Mouse (Mus musculus) midbrain, postnatal 0 days (tissue): Measurements from ENCODE around the gene Sumo3. TPM values are rescaled to one million over a fixed set of nuclear protein-coding genes. Genes with fewer than 3 reads are reported as not detected.

Experiments
- ATAC-seq: fragments of 200-750 bp; cut with Nextera tagmentation; 2 replicates; pipeline ENCODE4 v1.8.0; 2017; ENCODE audit warnings: moderate number of reproducible peaks, mild to moderate bottlenecking, moderate TSS enrichment, moderate library complexity; ENCODE audit not compliant: low FRiP score
- DNase-seq: peaks from one replicate; pipeline ENCODE4 v3.0.0-alpha.2; 2015; ENCODE audit warnings: low spot score
- H3K27ac ChIP-seq: fragments of 300-500 bp; sonication (generic); 2 replicates; pipeline ENCODE4 v1.5.1; 2014; ENCODE audit warnings: low read depth, mild to moderate bottlenecking, low read length, mixed read lengths
- H3K27me3 ChIP-seq: fragments of 300-500 bp; sonication (generic); 2 replicates; pipeline ENCODE4 v1.6.1; 2014; ENCODE audit warnings: low read length, control low read depth, mixed read lengths; ENCODE audit not compliant: insufficient read depth
- H3K36me3 ChIP-seq: fragments of 300-500 bp; sonication (generic); 2 replicates; pipeline ENCODE4 v1.6.1; 2014; ENCODE audit warnings: low read length, control low read depth, mixed read lengths; ENCODE audit not compliant: insufficient read depth
- H3K4me1 ChIP-seq: fragments of 300-500 bp; sonication (generic); 2 replicates; pipeline ENCODE4 v1.6.1; 2014; ENCODE audit warnings: mild to moderate bottlenecking, control low read depth, antibody characterized with exemption, low read length, mixed read lengths; ENCODE audit not compliant: insufficient read depth
- H3K4me2 ChIP-seq: fragments of 300-500 bp; sonication (generic); 2 replicates; pipeline ENCODE4 v1.6.1; 2014; ENCODE audit warnings: low read depth, mild to moderate bottlenecking, low read length, mixed read lengths; ENCODE audit not compliant: poor library complexity, severe bottlenecking
- H3K4me3 ChIP-seq: fragments of 300-500 bp; sonication (generic); 2 replicates; pipeline ENCODE4 v1.5.1; 2014; ENCODE audit warnings: low read depth, mild to moderate bottlenecking, low read length, moderate library complexity
- H3K9ac ChIP-seq: fragments of 300-500 bp; sonication (generic); replicated peaks from 2 replicates; pipeline ENCODE4 v1.6.1; 2014; ENCODE audit warnings: mild to moderate bottlenecking, low read length, moderate library complexity, mixed read lengths; ENCODE audit not compliant: poor library complexity, severe bottlenecking
- H3K9me3 ChIP-seq: fragments of 300-500 bp; sonication (generic); 2 replicates; pipeline ENCODE4 v1.6.1; 2016; ENCODE audit warnings: low read length, control low read depth
- CTCF ChIP-seq: IDR thresholded peaks from 2 replicates; pipeline ENCODE4 v1.5.1; 2016; ENCODE audit warnings: antibody characterized with exemption, mild to moderate bottlenecking
- WGBS: fragments of 180-500 bp; shearing (Covaris S2); extraction: QIAGEN DNeasy Blood & Tissue Kit; methylation state at CpG from one replicate; pipeline ENCODE4 v1.1.7; 2014; 5-methylcytosine and 5-hydroxymethylcytosine counted together
- polyA plus RNA-seq: library from polyadenylated mRNA; unstranded; fragments of >200 nt; fragmentation: Nextera tagmentation; extraction: Ambion mirVana; gene quantifications from 2 replicates; pipeline ENCODE4 v1.2.1, GENCODE M21; 2015
- total RNA-seq: library from RNA; depleted of rRNA; stranded (reverse); fragments of >200 nt; gene quantifications from 2 replicates; pipeline ENCODE4 v1.2.3, GENCODE M21; 2014

The Sumo3 gene
- total and polyA plus RNA-seq, 2 experiments from 2014 or later: 167 to 385 TPM

DNA sequence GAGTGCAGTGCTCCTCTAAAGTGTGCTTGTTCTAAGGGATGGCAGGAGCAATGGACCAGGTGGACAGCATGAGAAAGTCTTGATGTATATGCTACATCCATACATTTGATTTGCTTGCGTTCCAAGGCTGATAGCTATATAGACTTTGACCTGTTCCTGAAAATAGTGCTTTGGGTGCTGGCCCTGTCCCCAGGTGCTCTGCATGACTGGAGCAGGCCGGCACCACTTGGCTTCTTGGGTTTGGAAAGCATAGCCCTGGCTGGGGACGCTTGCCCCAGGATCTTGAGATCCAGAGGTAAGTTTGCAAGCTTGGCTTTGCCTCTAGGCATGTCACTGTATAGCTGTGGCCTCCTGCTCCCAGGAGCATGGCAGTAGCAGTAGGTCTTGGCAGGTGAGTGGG lies 19.3 kb upstream of the Sumo3 start:
- Histone ChIP-seq H3K9ac (no peak overlapping the region), H3K4me2 (no peak overlapping the region), H3K9me3 (no peaks in the 10 kb centered on the region), H3K27me3 (no peaks in the 10 kb centered on the region), H3K4me1 (peaks cover 6% of the 10 kb centered on the region; the same call in 1 of the 2 replicates), H3K36me3 (peaks cover 20% of the 10 kb centered on the region), H3K27ac (no peak overlapping the region), H3K4me3 (no peak overlapping the region)
- no peak for TF ChIP-seq CTCF
- no peak for DNase-seq
- WGBS: 92% methylated on average over 3 of the region's 3 CpGs
- ATAC-seq: no peak

DNA sequence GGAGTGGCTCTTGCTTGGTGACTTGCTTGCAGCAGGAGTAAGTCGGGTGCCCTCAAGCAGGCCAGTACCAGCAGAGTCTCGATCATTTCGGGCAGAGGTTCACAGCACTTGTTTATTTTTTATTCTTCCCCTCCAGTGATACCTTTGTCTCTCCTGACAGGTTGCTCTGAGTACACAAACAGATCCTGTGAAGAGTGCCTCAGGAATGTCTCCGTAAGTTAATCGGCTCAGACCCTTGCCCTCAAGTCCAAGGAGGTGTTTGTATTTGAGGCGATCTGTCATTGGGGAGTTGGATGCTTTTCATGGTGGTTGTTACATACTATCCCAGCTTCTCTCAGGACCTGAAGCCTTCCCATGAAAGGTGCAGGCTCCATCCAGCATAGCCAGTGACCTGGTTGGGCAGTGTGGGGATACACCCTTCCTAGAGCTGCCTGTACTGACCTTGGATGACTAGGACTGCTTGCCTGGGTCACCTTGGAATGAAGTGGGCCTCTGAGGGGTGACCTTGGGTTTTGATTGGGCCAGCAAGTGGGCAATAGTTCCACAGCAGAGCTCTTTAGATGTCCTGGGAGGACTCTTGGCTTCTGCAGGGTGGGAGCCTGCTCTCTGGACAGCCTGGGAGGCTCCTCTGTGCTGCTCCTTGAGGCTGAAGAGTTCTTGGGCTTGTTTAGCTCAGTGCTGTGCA lies 18.7 kb upstream of the Sumo3 start:
- Histone ChIP-seq H3K9ac (no peak overlapping the region), H3K4me3 (no peak overlapping the region), H3K27ac (no peak overlapping the region), H3K36me3 (peaks cover 25% of the 10 kb centered on the region), H3K9me3 (no peaks in the 10 kb centered on the region), H3K27me3 (no peaks in the 10 kb centered on the region), H3K4me1 (peaks cover 6% of the 10 kb centered on the region; the same call in 1 of the 2 replicates), H3K4me2 (no peak overlapping the region)
- WGBS: 95% methylated on average over 6 of the region's 6 CpGs
- ATAC-seq (no peak), DNase-seq (no peak)
- no peak for TF ChIP-seq CTCF

DNA sequence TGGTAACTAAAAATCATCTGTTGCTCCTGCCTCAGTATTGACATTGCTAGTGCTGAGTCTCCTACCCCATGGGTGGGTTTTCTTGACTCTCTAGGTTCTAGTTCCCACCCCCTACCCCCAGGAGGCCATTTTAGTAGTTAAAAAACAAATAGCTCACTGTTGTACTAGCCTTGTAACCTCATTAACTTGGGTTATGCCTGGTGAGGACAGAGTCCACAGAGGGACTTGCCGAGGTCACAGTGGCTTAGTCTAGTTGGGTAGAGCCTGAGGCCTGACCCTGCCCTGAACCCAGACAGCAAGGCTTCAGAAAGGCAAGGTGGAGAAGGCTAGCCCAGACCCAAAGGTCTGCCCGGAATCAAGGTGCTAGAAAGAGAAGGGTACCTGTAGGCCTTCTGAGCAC lies 17.9 kb upstream of the Sumo3 start:
- H3K27ac ChIP-seq: no peak overlapping the region
- TF ChIP-seq CTCF: no peak

DNA sequence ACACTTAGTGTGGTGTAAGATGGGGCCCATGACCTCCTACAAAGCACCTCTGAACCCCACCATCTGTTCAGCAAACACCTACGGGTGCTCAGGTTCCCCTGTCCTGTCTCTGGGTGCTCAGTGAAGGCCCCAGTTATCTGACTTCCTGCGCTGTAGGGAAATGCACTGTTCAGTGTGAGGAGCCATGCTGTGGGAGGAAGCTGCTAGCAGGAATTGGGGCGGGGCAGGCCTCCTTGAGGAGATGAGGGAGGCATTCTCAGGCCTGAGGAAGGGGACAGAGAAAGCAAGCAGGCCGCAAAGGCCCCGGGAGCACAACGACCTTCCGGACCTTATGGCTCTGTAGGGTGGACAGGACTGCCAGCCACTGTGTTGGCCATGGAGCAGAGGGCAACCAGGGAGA lies 16.8 kb upstream of the Sumo3 start:
- TF ChIP-seq CTCF: no peak
- Histone ChIP-seq H3K36me3 (peaks cover 42% of the 10 kb centered on the region), H3K4me3 (no peak overlapping the region), H3K9ac (no peak overlapping the region), H3K27ac (no peak overlapping the region), H3K9me3 (no peaks in the 10 kb centered on the region), H3K4me2 (0 out of 2 replicates have a peak overlapping the region, but pooled peaks have one; percentile 9), H3K4me1 (no peaks in the 10 kb centered on the region), H3K27me3 (no peaks in the 10 kb centered on the region)
- DNase-seq (no peak), ATAC-seq (no peak)
- WGBS: 73% methylated on average over 7 of the region's 7 CpGs

More for the DNA sequence above, 17.9 kb upstream of the Sumo3 start:
- DNase-seq (no peak), ATAC-seq (no peak)
- 91% methylated on average over 2 of the region's 2 CpGs for WGBS
- Histone ChIP-seq H3K9me3 (no peaks in the 10 kb centered on the region), H3K9ac (no peak overlapping the region), H3K4me2 (no peak overlapping the region), H3K36me3 (peaks cover 32% of the 10 kb centered on the region), H3K4me1 (no peaks in the 10 kb centered on the region), H3K4me3 (no peak overlapping the region), H3K27me3 (no peaks in the 10 kb centered on the region)

DNA sequence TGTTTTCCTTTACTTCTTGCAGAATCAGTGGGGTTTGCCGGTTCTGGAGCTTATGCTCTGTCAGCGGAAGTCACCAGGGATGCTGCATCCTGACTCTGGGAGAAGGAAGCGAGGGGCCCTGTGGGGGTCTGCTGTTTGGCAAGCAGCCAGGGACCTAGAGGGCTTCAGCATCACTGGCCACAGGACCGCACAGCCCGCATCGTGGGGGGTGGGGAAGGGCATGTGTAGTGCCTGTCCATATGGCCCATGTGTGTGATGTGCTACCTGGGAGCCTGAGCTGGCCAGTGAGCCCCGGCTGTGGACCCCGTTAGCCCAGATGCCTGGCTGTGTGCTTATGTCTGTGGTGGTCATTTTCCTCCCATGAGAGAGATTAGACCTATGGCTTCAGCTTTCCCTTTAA lies 16.1 kb upstream of the Sumo3 start:
- H3K36me3 ChIP-seq: peaks cover 45% of the 10 kb centered on the region
- no peaks in the 10 kb centered on the region for H3K9me3 ChIP-seq
- 75% methylated on average over 8 of the region's 8 CpGs for WGBS
- DNase-seq: no peak
- H3K4me3 ChIP-seq: no peak overlapping the region
- TF ChIP-seq CTCF: no peak
- no peak overlapping the region for H3K9ac ChIP-seq
- no peak for ATAC-seq
- no peak overlapping the region for H3K4me2 ChIP-seq
- H3K27me3 ChIP-seq: no peaks in the 10 kb centered on the region
- no peak overlapping the region for H3K27ac ChIP-seq
- no peaks in the 10 kb centered on the region for H3K4me1 ChIP-seq

DNA sequence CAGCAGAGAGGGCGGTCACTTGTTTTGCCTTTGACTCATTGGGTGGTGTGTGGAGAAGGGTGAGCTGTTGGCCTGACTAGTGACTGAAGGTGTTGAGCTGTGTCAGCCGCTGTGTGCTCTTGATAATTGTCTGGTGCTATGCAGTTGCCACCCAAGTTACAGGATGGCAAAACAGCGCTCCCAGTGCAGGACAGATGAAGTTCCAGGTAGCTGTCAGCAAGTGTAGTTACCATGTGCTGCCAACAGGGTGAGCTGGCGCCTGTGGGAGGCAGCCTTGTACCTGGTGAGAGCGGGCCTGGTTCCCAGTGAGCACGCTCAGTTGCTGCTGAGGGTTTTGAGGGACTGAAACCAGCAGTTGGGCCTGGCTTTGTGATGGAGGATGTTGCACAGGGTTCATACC lies 15.1 kb upstream of the Sumo3 start:
- no peaks in the 10 kb centered on the region for H3K9me3 ChIP-seq
- peaks cover 56% of the 10 kb centered on the region for H3K36me3 ChIP-seq
- no peaks in the 10 kb centered on the region for H3K27me3 ChIP-seq
- H3K4me2 ChIP-seq: no peak overlapping the region
- DNase-seq: peak; percentile 58
- no peak overlapping the region for H3K27ac ChIP-seq
- ATAC-seq: no peak
- peak; percentile 78 for TF ChIP-seq CTCF
- no peak overlapping the region for H3K4me3 ChIP-seq
- 40% methylated on average over 6 of the region's 6 CpGs for WGBS
- H3K9ac ChIP-seq: no peak overlapping the region
- H3K4me1 ChIP-seq: no peaks in the 10 kb centered on the region
